Mouse (Mus musculus) neutrophil, adult 5-6 weeks (primary cell): ENCODE data around the gene Wdr34. TPM values are rescaled to one million over a fixed set of nuclear protein-coding genes. Genes with fewer than 3 reads are reported as not detected.

Source experiments
- ATAC-seq: fragments of 151-379, 151-347 bp; 2 replicates; pipeline ENCODE4 v1.8.0; 2017; ENCODE audit warnings: mild to moderate bottlenecking, moderate TSS enrichment; ENCODE audit not compliant: insufficient number of reproducible peaks, poor library complexity, low FRiP score, severe bottlenecking; ENCODE audit errors: extremely low read depth
- total RNA-seq: library from RNA; stranded (forward); fragments of 200-1000 nt; gene quantifications from 2 replicates; pipeline ENCODE4 v1.2.3, GENCODE M21; 2017

Wdr34 gene
- 0.70 and 0.86 TPM in 2 replicates for total RNA-seq

- peak; percentile 91 for ATAC-seq
Measured at GRCm38 (mm10) chr2:30048699-30049388, at the start of gene Wdr34. TSS of gene Wdr34 (minus strand) at chr2:30048881.

GRCm38 (mm10) chr2:30095882-30096527, 47.3 kb upstream of the Wdr34 start:
- ATAC-seq: peak; percentile 24; the same call in 1 of the 2 replicates

- no peak for ATAC-seq
Measured at GRCm38 (mm10) chr2:30094208-30094588, 45.5 kb upstream of the Wdr34 start.

- peak; percentile 84 for ATAC-seq
Measured at GRCm38 (mm10) chr2:30093471-30094207, 45.0 kb upstream of the Wdr34 start, which contains the start of gene Zdhhc12. TSS of gene Zdhhc12 (minus strand) at chr2:30093648.

GRCm38 (mm10) chr2:30092280-30092918, 43.7 kb upstream of the Wdr34 start:
- ATAC-seq: no peak

- no peak for ATAC-seq
Measured at GRCm38 (mm10) chr2:30091521-30091920, 42.8 kb upstream of the Wdr34 start.

GRCm38 (mm10) chr2:30087310-30087709, 38.6 kb upstream of the Wdr34 start:
- ATAC-seq: no peak

GRCm38 (mm10) chr2:30084632-30085031, 36.0 kb upstream of the Wdr34 start:
- no peak for ATAC-seq

- ATAC-seq: no peak
Measured at GRCm38 (mm10) chr2:30084113-30084512, 35.4 kb upstream of the Wdr34 start.

- ATAC-seq: no peak
Measured at GRCm38 (mm10) chr2:30080181-30080800, 31.6 kb upstream of the Wdr34 start.

- no peak for ATAC-seq
Measured at GRCm38 (mm10) chr2:30078760-30079159, 30.1 kb upstream of the Wdr34 start.

- ATAC-seq: no peak; the same call in 1 of the 2 replicates
Measured at GRCm38 (mm10) chr2:30078349-30078712, 29.6 kb upstream of the Wdr34 start.

GRCm38 (mm10) chr2:30077502-30078348, 29.0 kb upstream of the Wdr34 start, which contains the start of gene Pkn3:
TSS of gene Pkn3 (plus strand) at chr2:30077684.
- peak; percentile 73 for ATAC-seq

GRCm38 (mm10) chr2:30076959-30077358, 28.3 kb upstream of the Wdr34 start:
- ATAC-seq: no peak

GRCm38 (mm10) chr2:30076439-30076838, 27.8 kb upstream of the Wdr34 start:
- no peak for ATAC-seq

GRCm38 (mm10) chr2:30075625-30076024, 26.9 kb upstream of the Wdr34 start:
- no peak for ATAC-seq

- ATAC-seq: no peak
Measured at GRCm38 (mm10) chr2:30073285-30073684, 24.6 kb upstream of the Wdr34 start.

GRCm38 (mm10) chr2:30072875-30073274, 24.2 kb upstream of the Wdr34 start:
- no peak for ATAC-seq
